Mouse (Mus musculus) left cerebral cortex, adult 8-10 months (tissue): ENCODE measurements around the gene Apex1. TPM values are rescaled to one million over a fixed set of nuclear protein-coding genes. Genes with fewer than 3 reads are reported as not detected.
"Not testable (repeated sequence)": the region's sequence is repeated elsewhere in the genome, so short reads cannot be mapped to it uniquely, and the experiment has no call there.

ENCODE experiments used
- DNase-seq, 2 experiments: peaks; one replicate each; pipeline ENCODE4 v3.0.0; 2022; ENCODE audit warnings: low spot score in 2 of 2
- total RNA-seq, 4 experiments: library from RNA; stranded (reverse); gene quantifications; 2 replicates each; pipeline ENCODE4 v1.2.4; 2022

The Apex1 gene
- total RNA-seq, 4 experiments from 2014 or later: 55.5 to 64.8 (median 60.2) TPM

DNA sequence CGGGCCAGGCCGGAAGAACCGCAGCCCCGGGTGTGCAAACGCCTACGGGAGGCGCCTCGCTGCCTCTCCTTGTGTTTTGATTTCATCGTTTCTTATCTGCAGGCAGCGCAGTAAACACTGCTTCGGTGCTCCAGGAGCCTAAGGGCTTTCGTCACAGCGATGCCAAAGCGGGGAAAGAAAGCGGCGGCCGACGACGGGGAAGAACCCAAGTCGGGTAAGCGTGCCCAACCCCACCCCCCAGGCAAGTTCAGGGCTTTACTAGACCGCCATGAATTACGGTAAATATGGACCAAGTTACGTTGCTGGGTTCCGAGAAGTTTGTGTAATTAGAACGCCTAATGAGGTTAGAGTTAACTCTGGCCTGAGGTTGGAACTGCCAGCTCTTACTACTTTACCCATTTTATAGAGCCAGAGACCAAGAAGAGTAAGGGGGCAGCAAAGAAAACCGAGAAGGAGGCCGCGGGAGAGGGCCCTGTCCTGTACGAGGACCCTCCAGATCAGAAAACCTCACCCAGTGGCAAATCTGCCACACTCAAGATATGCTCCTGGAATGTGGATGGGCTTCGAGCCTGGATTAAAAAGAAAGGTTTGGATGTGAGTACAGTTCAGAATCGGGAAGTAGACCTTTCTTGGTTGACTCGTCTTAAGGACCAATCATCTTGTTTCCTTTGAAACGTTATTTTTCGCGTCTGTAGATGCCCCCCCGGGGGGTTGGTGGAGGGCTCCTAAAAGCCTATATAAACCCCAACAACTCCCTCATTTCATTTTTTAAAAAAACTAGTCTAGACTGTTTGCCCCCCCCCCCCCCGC lies 548 bp downstream of the Apex1 start:
- DNase-seq: no peak

DNA sequence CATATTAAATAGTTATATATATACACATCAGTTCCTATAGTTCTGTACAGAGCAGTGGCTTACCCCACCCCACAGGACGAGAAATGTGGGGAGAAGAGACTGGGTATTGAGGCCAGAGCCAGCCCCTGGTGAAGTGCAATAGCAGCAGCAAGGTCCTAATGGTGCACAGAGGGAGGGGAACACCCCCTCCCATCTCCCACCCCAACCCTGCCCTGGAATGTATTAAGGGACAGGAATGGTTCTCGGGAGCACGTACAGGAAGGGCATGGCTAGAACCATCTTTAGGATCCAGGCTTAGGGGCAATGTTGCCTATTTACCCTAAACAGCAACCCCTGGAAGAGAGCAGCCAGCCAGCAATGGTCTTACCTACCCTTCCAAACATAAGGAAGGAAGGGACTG lies 2.6 kb downstream of the Apex1 start:
- DNase-seq: no peak

DNA sequence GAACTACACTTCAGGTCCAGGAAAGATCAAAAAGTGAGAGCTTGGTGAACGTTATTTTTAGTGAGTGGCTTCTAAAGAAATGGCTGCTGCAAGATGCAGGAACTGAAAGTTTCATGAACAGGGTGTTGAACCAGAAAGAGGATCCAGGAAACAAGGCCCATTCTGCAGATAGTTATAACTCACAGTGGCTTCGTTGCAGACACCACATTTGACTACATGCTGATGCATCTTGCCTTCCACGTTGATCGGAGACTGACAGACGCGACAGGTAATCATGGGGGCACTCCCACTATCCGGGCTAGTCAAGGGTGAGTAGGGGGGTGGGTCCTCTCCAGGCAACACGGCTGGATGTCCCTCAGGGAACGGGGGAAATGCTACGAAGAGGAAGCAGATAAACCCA lies 5.2 kb downstream of the Apex1 start:
- DNase-seq: no peak

DNA sequence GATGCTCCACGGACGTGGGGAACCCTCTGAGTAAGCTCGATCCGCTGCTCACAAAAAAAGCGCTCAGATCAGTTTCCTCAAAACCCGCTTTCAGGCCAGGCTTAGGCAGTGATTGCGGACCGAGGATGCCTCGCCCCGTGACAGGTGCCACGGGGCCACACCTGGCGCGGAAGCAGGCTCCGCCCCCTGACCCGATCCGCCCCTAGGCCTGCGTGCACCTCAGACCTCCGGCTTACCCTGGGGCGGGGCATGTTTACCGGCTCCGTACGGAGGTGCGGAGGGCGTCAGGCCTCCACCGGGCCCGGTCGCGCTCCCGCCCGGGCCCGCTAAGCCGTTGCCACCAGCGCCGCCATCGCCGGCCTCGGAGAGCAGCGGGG lies 5.6 kb downstream of the Apex1 start:
- DNase-seq: no peak

DNA sequence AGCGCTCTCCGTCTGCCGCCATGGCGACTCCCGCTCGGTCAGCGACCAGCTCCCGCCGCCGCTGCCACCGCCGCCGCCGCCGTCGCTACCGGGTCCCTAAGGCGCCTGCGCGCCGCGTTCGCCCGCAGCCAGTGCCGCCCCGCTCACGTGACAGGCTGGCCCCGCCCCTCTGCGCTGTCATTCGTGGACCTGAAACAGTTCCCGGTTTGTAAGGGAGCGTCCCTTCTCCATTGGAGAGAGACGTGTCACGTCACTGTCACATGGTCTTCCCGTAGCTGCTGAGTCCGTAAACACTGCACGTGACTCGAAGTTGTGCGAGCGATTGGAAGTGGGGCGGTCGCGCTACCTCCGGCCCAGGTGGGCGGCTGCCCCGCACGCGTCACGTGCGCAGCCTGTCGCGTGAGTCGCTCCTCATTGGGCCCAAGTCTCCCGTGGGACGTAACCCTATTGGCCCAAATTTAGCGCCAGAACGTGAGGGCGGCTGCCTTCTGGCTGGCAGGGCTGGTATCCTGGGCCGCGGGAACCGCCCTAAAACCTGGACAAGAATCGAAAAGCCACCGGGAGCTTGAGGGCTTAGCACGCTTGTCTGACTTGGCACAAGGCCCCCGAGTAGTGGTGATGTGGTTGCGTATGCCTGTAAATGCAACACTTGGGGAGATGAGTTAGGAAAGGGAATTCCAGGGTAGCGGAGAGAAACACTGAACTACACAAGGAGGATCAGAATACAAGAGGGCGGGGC lies 6.2 kb downstream of the Apex1 start, which contains the start of the genes Pip4p1 and Pnp:
Pip4p1 (minus strand) TSS at position 103 of the 739 bp plus-strand sequence.
Pnp (plus strand) TSS at position 329 of the 739 bp plus-strand sequence.
- DNase-seq: peak; percentile 98 to 100

DNA sequence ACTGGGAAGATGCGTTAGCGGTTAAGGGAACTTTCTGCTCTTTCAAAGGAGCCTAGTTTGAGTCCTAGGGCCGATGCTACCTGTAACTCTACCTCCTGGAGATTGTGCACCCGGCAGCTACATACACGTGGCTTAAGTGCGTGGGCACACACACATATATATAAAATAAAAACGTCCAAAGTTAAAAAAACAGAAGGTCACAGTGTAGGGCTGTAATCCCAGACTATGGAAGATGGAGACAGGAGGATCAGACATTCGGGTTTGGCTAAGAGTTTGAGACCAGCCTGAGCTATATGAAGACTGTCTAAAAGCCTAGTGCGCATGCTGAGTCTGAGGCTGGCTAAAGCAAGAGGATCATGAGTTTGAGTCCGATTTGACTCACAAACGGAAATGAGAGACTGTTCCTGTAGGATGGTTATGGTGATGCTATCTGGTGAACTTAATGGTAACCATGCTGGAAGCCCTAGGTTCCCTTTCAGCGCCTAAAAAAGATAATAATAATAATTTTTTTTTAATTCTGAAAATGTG lies 6.8 kb downstream of the Apex1 start:
- no peak for DNase-seq

DNA sequence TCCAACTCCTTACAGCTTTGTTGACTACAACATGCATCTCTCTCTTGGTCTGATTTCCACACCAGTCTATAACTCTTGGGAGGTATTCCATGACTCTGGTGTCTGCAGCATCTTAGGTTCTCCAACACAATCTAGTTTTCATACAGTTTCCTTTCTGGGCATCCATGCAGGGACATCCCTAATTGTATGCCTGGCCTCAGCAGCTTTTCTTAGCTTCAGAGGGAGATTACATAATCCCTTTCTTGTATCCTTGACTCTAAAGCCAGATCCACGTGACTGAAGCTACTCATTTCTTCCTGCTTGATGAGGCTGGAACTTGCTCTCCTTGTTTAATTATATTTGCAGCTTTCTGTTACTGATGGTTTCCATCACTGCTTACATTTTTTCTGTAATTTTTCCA lies 11.9 kb downstream of the Apex1 start:
- DNase-seq: no peak

DNA sequence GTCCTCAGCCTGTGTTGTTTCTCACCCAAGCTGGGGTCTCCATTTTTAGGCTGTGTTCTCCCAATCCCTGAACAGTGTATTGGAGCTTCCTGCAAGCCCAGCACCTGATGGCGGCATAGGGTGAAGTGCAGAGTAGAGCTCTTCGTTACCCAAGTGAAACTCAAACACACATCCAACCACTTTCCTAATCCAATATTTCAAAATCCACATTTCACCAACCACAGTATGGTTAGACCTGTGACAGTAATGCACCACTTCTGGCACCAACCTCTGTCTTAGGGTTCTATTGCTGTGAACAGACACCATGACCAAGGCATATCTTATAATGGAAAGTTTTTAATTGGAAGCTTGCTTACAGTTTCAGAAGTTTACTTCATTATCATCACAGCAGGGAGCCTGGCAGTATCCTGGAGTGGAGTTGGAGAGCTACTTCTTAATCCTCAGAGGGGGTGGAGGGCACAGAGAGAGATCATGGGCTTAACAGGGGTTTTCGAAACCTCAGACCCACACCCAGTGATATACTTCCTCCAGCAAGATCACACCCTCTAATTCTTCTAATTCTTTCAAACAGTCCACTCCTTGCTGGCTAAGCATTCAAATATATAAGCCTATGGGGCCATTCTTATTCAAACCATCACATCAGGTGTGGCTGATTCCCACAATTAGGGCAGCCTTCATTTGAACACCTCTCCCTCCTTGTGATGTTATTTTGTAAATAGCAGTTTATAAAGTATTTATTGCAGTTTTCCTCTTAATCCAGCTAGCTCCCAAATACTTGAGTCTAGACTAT lies 13.5 kb downstream of the Apex1 start:
- no peak for DNase-seq

DNA sequence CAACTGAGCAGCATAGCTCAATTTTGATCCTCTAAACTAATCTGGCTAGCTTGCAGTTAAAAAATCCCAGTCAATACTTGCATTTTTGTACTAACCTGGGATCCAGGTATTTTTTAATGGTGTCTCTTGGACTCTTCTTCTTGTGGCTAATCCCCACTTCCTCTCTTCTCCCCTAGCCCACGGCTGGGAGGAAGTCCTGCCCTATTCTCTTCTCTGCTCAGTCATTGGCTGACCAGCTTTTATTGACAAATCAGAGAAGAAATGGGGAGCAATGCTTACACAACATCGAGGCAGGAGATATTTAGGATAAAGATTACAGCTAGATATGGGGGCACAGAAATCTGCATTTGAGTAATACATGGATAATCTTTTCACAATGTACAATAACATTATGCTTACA lies 14.2 kb downstream of the Apex1 start:
- DNase-seq: no peak

DNA sequence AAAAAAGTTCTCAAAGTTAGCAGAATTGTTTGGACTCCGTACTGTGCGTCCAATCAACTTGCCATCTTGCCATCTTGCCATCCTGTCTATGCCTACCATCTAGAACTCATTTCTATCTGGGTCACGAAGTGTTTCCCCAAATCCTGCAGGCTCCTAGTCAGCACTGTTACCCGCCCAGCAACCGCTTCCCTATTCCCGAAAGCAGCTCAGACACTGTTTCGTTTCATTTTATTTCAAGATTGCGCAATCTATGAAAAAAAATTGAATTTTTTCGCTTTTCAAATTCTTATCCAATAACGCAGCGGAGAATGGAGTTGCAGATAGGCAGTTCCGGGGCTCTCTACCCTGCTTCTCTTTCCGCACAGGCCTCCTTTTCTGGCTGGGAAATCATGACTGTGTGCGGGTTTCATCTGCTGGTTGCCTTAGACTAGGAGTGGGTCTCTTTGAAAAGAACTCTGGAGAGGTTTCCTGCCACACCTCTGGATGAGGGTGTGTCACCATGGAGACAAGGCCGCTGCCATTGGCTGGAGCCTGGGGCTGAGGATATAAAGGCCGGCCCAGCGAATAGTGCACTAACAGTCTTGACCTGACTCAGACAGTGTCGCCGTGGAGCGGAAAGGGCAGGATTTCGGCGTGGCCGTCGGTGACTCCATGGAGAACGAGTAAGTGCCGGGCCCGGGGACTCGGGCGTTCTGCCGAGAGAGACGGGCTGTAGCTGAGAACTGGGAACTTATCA lies 19.3 kb downstream of the Apex1 start, which contains the start of gene Gm49342:
Gm49342 (plus strand) TSS at position 586 of the 736 bp plus-strand sequence.
- DNase-seq: peak; percentile 82 to 94

DNA sequence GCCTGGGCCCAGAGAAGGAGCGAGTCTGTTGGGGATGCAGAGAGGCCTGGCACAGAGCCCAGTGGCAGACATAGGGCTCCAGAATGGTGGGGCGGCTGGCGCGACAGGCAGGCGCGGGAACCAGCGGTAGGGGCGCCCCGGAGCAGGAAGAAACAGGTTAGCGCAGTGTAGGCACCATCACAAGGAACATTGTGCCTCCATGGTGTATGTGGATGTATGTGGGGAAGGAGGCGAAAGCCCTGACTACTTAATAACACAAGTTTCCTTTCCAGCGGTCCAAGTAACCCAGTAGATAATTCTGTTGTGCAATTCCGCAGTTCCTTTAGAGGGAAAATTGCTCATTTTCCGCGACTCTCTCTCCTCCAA lies 19.9 kb downstream of the Apex1 start:
- not testable (repeated sequence) for DNase-seq

DNA sequence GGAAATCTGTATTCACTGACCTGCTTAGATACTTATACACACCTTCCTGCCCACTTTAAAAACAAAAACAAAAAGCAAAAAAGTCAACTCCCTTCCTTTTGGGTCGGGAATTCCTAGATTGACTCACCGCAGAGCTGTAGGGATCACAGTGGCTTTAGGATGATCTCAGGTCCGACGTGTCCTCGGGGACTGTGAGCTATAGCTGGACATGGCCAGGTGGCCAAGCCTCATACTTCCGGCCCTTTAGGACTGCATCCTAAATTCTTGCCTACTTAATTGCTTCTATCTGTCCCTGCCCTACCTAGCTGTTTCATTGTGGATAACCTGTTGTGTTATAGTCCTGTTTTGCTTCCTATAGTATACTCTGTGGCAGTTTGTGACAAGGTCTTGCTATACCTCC lies 20.3 kb downstream of the Apex1 start:
- DNase-seq: not testable (repeated sequence)

DNA sequence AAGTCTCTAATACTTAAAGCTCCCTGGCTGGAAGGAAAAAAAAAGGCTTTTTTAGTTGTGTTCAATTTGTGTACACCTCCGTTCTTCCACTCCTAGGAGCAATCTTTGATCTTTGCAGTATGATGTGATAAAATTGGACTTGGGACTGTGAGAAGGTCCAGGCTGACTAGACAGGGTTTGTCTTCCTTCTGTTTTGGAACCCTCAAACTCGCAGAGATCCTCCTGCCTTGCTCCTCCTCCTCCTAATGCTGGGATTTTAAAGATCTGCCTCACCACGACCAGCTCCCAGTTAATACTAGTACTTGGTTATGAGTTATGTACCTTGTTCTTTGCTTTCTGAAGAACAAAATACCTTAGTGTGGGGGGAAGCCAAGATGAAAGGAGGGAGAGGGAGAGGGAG lies 20.8 kb downstream of the Apex1 start:
- not testable (repeated sequence) for DNase-seq

DNA sequence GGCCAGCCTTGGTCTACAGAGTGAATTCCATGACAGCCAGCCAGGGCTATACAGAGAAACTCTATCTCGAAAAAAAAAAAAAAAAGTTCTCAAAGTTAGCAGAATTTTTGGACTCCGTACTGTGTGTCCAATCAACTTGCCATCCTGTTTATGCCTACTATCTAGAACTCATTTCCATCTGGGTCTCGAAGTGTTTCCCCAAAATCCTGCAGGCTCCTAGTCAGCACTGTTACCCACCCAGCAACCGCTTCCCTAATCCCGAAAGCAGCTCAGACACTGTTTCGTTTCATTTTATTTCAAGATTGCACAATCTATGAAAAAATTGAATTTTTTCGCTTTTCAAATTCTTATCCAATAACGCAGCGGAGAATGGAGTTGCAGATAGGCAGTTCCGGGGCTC lies 30.7 kb downstream of the Apex1 start:
- DNase-seq: no peak

DNA sequence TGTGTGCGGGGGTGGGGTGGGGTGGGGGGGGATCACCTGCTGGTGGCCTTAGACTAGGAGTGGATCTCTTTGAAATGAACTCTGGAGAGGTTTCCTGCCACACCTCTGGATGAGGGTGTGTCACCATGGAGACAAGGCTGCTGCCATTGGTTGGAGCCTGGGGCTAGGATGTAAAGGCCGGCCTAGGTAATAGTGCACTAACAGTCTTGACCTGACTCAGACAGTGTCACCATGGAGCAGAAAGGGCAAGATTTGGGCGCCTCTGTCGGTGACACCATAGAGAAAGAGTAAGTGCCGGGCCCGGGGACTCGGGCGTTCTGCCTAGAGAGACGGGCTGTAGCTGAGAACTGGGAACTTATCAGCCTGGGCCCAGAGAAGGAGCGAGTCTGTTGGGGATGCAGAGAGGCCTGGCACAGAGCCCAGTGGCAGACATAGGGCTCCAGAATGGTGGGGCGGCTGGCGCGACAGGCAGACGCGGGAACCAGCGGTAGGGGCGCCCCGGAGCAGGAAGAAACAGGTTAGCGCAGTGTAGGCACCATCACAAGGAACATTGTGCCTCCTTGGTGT lies 31.3 kb downstream of the Apex1 start, which contains the start of gene Pnp2:
Pnp2 (plus strand) TSS at position 51 of the 567 bp plus-strand sequence.
- peak; percentile 33 to 34 for DNase-seq

DNA sequence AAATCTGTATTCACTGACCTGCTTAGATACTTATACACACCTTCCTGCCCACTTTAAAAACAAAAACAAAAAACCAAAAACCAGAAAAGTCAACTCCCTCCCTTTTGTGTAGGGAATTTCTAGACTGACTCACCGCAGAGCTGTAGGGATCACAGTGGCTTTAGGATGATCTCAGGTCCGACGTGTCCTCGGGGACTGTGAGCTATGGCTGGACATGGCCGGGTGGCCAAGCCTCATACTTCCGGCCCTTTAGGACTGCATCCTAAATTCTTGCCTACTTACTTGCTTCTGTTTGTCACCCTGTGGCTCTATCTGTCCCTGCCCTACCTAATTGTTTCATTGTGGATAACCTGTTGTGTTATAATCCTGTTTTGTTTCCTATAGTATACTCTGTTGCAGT lies 32.0 kb downstream of the Apex1 start:
- DNase-seq: not testable (repeated sequence)

DNA sequence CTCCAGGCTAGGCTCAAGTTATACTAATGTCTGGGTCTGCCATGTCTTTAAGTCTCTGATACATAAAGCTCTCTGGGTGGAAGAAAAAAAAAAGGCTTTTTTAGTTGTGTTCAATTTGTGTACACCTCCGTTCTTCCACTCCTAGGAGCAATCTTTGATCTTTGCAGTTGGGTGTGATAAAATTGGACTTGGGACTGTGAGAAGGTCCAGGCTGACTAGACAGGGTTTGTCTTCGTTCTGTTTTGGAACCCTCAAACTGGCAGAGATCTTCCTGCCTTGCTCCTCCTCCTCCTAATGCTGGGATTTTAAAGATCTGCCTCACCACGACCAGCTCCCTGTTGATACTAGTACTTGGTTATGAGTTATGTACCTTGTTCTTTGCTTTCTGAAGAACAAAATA lies 32.4 kb downstream of the Apex1 start:
- DNase-seq: not testable (repeated sequence)

DNA sequence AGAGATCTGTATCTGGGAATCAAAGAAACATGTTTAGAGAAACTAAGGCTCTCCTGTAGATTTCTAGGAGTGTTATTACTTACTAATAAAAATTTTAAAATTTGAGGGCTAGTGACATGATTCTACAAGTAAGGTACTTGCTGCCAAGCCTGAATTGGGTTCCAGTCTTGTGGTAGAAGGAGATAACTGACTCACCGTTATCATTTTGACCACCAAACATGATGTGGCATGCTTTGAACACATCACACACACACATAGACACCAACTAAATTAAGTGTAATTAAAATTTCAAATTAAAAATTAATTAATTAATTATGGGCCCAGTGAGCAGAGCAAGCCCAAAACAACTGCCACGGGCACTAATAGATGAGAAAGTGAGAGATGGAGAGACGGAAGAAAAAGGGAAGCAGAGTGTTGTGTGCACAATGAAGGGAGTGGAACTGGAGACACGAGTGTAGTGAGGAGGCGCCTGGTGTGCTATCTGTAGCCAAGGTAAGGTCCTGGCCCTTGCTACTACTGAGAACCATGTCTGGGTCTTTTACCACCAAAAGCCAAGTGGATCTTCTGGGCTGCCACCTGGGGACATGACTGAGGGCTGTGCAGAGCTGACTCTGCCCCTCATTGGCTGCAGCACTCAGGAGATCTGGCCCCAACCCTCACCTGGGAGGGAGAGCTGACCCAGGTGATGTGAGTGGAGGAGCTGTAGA lies 33.7 kb downstream of the Apex1 start:
- not testable (repeated sequence) for DNase-seq

DNA sequence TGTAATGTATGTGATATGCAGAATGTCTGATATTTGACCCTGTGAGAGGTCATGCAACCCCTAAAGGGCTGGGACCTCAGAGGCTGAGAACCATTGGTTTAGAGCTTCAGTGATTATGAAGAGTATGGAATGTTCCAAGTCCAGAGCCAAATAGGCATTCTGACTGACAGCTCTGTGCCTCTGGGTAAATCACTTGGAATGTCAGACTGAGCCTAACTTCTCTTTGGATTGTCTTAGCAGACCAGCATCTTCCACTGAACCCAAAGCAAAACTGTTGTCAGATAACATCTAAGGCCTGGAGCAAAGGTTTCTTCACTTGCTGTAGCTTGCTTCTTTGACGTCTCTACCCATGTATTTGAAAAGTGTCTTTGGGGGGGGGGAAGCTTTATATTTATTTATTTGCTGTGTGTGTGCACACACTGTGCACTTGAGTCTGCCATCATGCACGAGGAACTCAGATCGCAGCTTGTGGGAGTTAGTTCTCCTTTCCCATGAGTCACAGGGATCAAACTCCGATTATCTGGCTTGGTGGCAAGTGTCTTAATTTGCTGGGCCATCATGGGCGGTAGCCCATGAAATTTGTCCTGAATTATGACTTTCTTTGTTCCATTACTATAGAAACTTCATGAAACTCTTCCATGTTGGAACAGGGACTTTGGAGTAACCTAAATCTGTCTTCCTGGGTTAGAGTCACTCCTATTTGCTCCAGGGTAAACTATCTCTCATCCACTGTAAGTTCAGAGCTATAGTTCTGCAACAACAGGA lies 43.6 kb downstream of the Apex1 start:
- DNase-seq: no peak
